8 mouse cellular contexts compared by ENCODE assay signal in genomic region chr9:70671772-70672579, GRCm38 (mm10). TPM values are rescaled to one million over a fixed set of nuclear protein-coding genes. Genes with fewer than 3 reads are reported as not detected.
DNase-seq lines count a peak whose midpoint lies in the region; ATAC-seq lines count a peak whose summit lies in the region.

No protein-coding gene starts in this region.

- no peaks in the 10 kb centered on the region for H3K9me3 ChIP-seq in liver, embryonic 13.5 days (replicated peaks)

- peak; percentile 28 for DNase-seq in embryo, embryonic 11 days
- DNase-seq in embryo, embryonic 9.5 days (ENCODE audit: extremely low spot score) = no peak
- peak; percentile 22 for DNase-seq in CD4-positive helper T cell, adult 2 months (ENCODE audit: low read depth, low spot score)
- DNase-seq in liver, embryonic 13.5 days = no peak
- peak; percentile 50 for DNase-seq in thymus, postnatal 0 days (ENCODE audit: low spot score)
- DNase-seq in left cerebral cortex, adult 9 months (ENCODE audit: low spot score in 2 of 2) = no peak

- 26% methylated on average over 10 of the region's 10 CpGs for WGBS in liver, embryonic 13.5 days (ENCODE audit: insufficient replicate concordance)

- peak overlapping the region; percentile 96 for H3K27ac ChIP-seq in liver, embryonic 13.5 days

- H3K4me3 ChIP-seq in liver, embryonic 13.5 days (replicated peaks) = no peak overlapping the region

- H3K36me3 ChIP-seq in liver, embryonic 13.5 days = no peaks in the 10 kb centered on the region; the same call in 1 of the 2 replicates

- ATAC-seq in granulocyte monocyte progenitor cell, adult 5-6 weeks (replicated peaks; ENCODE audit: poor library complexity, severe bottlenecking) = peak; percentile 52
- no peak for ATAC-seq in liver, embryonic 13.5 days (ENCODE audit: low read depth)
- ATAC-seq in erythroid progenitor cell, adult 5-6 weeks (replicated peaks; ENCODE audit: low FRiP score, poor library complexity, severe bottlenecking) = no peak

- H3K9ac ChIP-seq in liver, embryonic 13.5 days = peak overlapping the region; percentile 44

- H3K4me2 ChIP-seq in liver, embryonic 13.5 days = no peak overlapping the region; the same call in 1 of the 2 replicates

- H3K27me3 ChIP-seq in liver, embryonic 13.5 days = no peaks in the 10 kb centered on the region

- H3K4me1 ChIP-seq in liver, embryonic 13.5 days (replicated peaks) = peaks cover 73% of the 10 kb centered on the region

RNA-seq across cellular contexts. Expression of gene Adam10, which starts 6.8 kb away (rescaled TPM):
- total RNA-seq in granulocyte monocyte progenitor cell, adult 5-6 weeks (2014; fragmentation: Nextera tagmentation) = 61.0 and 70.7 TPM in 2 replicates
- 46.5 and 47.8 TPM in 2 replicates for total RNA-seq in granulocyte monocyte progenitor cell, adult 5-6 weeks (2017)
- polyA plus RNA-seq in liver, embryonic 13.5 days (2015; fragmentation: Nextera tagmentation; extraction: Ambion mirVana) = 73.6 and 91.4 TPM in 2 replicates
- polyA plus RNA-seq in thymus, postnatal 0 days (2015; fragmentation: Nextera tagmentation; extraction: Ambion mirVana) = 56.5 and 60.4 TPM in 2 replicates
- total RNA-seq in erythroid progenitor cell, adult 5-6 weeks (2015; ENCODE audit: low replicate concordance) = 334 and 407 TPM in 2 replicates
- total RNA-seq in erythroid progenitor cell, adult 5-6 weeks (2017; ENCODE audit: low replicate concordance) = 328 and 349 TPM in 2 replicates

RNA-seq across cellular contexts. Expression of gene Mindy2, which starts 15.0 kb away (rescaled TPM):
- 11.8 and 12.5 TPM in 2 replicates for total RNA-seq in granulocyte monocyte progenitor cell, adult 5-6 weeks (2014; fragmentation: Nextera tagmentation)
- 9.0 and 10.1 TPM in 2 replicates for total RNA-seq in granulocyte monocyte progenitor cell, adult 5-6 weeks (2017)
- polyA plus RNA-seq in liver, embryonic 13.5 days (2015; fragmentation: Nextera tagmentation; extraction: Ambion mirVana) = 12.7 and 15.4 TPM in 2 replicates
- 16.1 and 25.1 TPM in 2 replicates for polyA plus RNA-seq in thymus, postnatal 0 days (2015; fragmentation: Nextera tagmentation; extraction: Ambion mirVana)
- 76.4 and 97.3 TPM in 2 replicates for total RNA-seq in erythroid progenitor cell, adult 5-6 weeks (2015; ENCODE audit: low replicate concordance)
- 78.0 and 94.2 TPM in 2 replicates for total RNA-seq in erythroid progenitor cell, adult 5-6 weeks (2017; ENCODE audit: low replicate concordance)

RNA-seq across cellular contexts. Expression of gene Gm10642, which starts 15.9 kb away (rescaled TPM):
- not detected in 2 replicates for total RNA-seq in granulocyte monocyte progenitor cell, adult 5-6 weeks (2014; fragmentation: Nextera tagmentation)
- total RNA-seq in granulocyte monocyte progenitor cell, adult 5-6 weeks (2017) = 0.26 TPM in 1 of 2 replicates, not detected in the other
- polyA plus RNA-seq in liver, embryonic 13.5 days (2015; fragmentation: Nextera tagmentation; extraction: Ambion mirVana) = 0.71 and 1.0 TPM in 2 replicates
- polyA plus RNA-seq in thymus, postnatal 0 days (2015; fragmentation: Nextera tagmentation; extraction: Ambion mirVana) = 2.7 and 4.2 TPM in 2 replicates
- total RNA-seq in erythroid progenitor cell, adult 5-6 weeks (2015; ENCODE audit: low replicate concordance) = 1.8 and 5.4 TPM in 2 replicates
- total RNA-seq in erythroid progenitor cell, adult 5-6 weeks (2017; ENCODE audit: low replicate concordance) = 4.1 and 16.4 TPM in 2 replicates

Comparison
In these comparisons a context has a peak if more than half of its experiments do, and no peak if none do; other contexts are left out.
1. DNase-seq: peak in embryo, embryonic 11 days (single experiment), CD4-positive helper T cell, adult 2 months (single experiment) and thymus, postnatal 0 days (single experiment); none in embryo, embryonic 9.5 days (single experiment), liver, embryonic 13.5 days (single experiment) and left cerebral cortex, adult 9 months (0 of 2).
2. RNA of gene Adam10, which starts 6.8 kb away (total RNA-seq): 328 to 407 TPM in erythroid progenitor cell, adult 5-6 weeks; 46.5 to 70.7 TPM in granulocyte monocyte progenitor cell, adult 5-6 weeks; every median in the first group is over 4 times any median in the second.
3. RNA of gene Mindy2, which starts 15.0 kb away (total RNA-seq): 76.4 to 97.3 TPM in erythroid progenitor cell, adult 5-6 weeks; 9.0 to 12.5 TPM in granulocyte monocyte progenitor cell, adult 5-6 weeks; every median in the first group is over 4 times any median in the second.